Mouse (Mus musculus) megakaryocyte, adult 5-6 weeks (primary cell): ENCODE measurements around the gene Gcgr. TPM values are rescaled to one million over a fixed set of nuclear protein-coding genes. Genes with fewer than 3 reads are reported as not detected.

Source experiments
- ATAC-seq: 2 replicates; pipeline ENCODE4 v1.8.0; 2016; ENCODE audit warnings: mild to moderate bottlenecking, inconsistent platforms; ENCODE audit not compliant: poor library complexity, severe bottlenecking
- total RNA-seq, 2 experiments: library from RNA; stranded (forward) in 1 of 2; stranded (reverse) in 1 of 2; fragments of 153-499, 151-499 nt in 1 of 2; fragments of 221-1000, 200-1000 nt in 1 of 2; gene quantifications; 2 replicates each; pipeline versions ENCODE4 v1.2.3 to v1.2.4; 2015 to 2017

Gcgr gene
- total RNA-seq, 2 experiments from 2014 or later, result not detected

DNA sequence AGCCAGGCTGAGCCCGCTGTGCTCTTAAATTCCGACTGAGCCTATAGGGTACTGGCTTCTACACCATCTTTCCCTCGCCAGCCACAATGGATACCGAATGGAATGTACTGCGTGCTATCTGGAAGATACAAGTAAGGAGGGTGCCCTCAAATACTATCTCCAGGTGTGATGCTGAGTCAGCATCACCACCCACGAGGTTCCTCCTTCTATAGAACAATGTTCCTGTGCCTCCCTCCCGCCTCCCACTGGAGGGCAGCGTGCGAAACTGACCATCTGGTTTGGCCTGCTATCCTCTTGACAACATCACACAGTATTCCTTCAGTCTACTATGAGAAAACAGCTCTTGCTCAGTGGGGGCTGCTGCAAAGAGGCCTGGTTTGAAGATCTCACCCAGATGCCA is 34.6 kb downstream of the Gcgr start:
- ATAC-seq, result no peak

DNA sequence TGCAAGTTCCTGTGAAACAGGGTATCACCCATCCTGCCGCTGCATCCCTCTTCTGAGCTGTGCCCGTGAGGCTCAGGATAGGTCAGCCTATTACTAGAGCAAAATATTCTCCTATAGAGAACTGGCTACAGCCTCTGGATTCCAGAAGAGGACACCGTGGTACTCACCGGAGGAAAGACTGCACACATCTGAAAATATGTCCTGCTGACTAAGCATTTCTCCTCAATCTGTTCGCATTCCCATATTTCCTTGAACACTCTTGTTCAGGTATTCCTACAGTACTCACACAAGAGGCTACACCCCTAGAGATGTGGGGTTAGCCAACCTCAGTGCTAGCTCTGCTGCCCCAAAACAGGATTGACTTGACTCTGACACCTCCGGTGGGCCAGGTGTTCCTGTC is 37.8 kb downstream of the Gcgr start:
- no peak for ATAC-seq

- peak; percentile 33 for ATAC-seq
These were observed 40.6 kb downstream of the Gcgr start for GRCm38 (mm10) chr11:120571122-120571521.

DNA sequence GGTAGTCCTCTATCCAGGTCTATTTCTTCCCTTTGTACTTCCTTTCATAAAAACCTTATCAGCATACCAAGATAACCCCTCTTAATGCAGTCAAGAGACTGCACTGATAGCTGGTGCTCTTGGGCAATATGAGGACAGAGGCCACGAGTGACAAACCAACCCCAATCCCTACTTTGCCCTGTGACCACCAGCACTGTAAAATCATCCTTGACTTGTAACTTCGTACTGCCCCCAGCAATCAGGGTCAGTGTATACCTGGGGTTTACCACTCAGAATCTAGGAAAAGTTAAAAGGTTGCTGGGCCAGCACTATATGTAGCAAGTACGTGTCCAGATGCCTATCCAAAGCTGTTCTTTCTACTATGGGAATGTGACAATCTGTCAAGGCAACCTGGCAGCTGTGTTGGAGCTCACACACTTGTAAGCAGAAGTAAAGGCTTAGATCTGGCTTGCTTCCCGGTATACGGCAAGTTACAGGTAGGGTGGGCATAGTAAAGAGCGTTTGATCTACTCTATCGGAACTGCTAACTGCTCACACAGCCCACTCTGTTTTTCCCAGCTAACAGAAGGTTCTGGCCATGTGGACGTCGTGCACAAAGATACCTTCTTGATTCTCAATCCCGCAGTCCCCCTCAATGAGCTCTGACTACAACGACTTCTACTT is 41.4 kb downstream of the Gcgr start:
- no peak for ATAC-seq

DNA sequence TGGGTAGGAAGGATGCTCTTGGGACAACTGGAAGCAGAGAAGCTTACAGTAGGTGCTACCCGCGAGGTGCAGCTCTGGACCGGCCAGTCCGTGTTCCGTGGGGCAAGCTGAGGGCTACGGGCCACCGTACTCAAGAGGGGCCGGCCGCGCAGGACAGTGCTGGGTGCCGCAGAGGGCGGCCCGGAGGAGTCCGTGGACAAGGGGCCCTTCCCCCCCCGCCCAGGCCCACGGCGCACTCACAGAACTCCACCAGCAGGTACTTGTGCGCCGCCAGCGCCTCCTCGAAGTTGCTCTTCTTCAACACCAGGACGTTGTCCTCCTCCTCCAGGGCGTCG is 41.9 kb downstream of the Gcgr start:
- peak; percentile 1; the same call in 1 of the 2 replicates for ATAC-seq

- ATAC-seq, result peak; percentile 77
These were observed 42.5 kb downstream of the Gcgr start, which contains the start of gene P4hb for GRCm38 (mm10) chr11:120572752-120573584. Gene P4hb, minus strand, starts transcription at chr11:120573253.

DNA sequence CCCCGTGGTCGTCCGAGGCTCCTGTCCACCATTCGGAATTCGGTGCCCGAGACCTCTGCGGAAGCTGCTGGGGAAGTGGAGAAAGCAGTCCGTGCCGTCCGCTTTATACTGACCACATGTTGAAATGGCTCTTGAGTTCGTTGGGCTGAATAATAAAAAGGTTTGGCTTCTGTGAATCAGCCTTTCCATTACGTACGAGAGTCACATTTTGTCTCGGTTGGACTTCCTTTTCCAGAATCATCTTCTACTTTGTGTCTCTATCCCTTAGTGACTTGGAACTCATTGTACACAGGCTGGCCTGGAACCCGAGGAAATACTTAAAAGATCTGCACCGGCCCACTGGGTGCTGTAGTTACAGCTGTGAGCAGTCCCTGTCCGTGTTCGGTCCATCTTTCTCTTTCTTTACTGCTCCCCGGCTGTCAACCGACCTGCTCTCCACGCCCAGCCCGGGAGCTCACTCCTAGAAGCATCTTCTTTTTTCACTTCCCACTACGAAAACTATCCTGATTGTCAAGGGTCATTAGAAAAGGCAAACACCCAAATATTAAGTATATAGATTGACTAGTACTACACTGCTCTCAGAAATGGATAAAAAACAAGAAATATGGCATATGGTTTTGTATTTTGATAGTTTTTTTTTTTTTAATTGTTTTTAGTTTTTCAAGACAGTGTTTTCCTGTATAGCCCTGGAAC is 43.2 kb downstream of the Gcgr start:
- 0 out of 2 replicates have a peak, but pooled peaks have one; percentile 1 for ATAC-seq

DNA sequence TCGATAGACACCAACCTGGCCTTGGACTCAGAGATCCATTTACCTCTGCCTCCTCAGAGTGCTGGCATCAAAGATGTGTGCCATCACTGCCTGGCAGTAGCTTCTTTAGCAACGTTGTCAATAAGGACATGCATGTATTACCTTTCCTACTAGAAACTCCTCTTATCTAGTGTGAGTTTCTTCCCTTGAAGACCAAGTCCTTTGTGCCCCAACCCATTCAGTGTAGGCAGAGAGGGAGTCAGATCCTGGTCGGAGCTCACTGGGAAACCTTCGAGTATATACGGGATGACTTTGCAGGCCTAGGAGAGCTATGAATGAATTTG is 43.7 kb downstream of the Gcgr start:
- ATAC-seq, result no peak

DNA sequence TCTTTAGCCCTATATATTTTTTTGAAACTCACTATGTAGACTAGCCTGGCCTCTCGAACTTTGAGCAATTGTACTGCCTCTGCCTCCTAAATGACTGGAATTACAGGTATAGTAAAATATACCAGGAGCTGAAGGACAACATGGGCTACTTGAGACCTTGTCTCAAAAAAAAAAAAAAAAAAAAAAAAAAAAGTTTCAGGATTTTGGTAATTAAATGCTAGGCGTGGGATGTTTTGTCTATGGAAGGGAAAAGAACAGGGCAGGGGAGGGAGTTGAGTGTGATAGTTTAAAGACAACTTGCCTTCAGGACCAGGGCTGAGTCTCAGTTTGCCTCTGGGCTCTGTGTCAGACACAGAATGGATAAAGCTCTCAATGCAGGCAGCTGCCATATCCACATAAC is 44.5 kb downstream of the Gcgr start:
- no peak for ATAC-seq

DNA sequence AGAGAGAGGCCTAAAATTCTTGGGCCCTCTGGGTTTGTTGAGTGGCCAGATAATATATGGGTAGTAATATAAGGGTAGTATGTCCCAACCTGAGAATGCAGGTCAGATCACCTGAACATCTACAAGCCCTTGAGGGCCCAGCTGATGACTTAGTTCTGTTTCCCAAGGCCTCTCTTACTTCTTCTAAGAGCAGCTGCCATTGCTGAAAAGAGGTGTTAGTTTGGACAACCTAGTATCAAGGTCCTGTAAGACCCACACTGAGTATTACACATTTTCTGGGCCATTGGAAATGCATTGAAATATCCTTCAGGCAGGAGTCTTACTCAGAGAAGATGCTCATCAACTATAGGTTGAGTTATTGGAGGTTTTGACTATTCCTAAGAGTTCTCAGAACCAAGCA is 45.4 kb downstream of the Gcgr start:
- ATAC-seq, result no peak

- ATAC-seq, result no peak
These were observed 46.0 kb downstream of the Gcgr start for GRCm38 (mm10) chr11:120576365-120576981.

GRCm38 (mm10) chr11:120577211-120578023 is 46.9 kb downstream of the Gcgr start:
- ATAC-seq, result no peak

DNA sequence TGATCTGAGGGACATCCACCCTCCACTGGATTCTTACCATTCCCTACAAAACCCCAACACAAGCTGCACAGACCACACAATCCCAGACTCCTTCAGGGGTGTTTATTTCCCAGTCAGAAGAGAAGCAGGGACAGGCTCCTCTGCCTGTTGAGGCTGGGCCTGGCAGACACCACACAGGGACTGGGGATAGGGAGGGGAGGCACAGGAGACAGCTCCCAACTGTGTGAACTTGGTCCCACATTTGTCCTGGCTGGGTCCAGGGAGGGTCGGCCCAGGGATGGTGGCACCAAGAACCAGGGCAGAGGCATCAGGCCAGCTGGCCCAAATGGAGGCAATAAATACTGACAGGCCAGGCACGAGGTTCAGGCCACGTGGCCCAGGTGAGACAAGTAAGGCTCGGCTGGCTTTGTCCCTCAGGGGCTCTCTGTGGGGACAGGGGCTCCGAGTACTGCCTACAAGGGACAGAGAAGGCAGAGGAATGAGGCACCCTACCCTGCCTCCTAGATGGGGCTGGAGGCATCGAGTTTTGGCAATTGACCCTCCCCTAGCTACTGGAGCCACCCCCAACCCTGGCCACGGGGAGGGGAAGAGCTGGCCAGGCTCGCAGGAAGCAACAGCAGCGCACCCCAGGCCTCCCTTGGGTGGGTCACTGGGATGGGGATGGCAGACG is 47.7 kb downstream of the Gcgr start:
- ATAC-seq, result no peak

DNA sequence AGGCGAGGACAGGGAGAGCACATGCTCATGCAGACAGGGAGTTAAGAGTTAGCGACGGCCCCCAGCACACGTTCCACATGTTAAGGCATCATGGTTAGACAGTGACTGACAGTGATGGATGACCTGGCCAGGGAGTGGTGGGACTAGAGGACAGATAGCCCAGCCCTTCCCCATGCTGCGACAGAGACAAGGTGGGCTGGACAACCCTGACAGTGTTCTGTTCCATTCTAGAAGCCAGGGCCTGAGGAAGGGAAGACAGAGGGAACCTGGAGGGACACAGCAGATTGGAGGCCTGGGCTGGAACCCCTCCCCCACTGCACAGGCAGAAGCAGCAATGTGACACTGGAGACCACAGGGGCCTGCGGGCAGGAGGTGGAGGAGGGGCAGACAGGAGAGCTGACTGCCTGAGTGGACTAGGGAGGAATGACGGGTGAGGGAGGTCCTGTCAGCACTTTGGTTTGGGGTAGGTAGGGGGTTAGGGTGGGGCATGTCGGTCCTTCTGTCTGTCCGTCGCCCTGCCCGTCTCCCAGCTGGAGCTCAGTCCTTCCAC is 48.3 kb downstream of the Gcgr start:
- ATAC-seq, result no peak

GRCm38 (mm10) chr11:120579316-120580107 is 49.0 kb downstream of the Gcgr start:
- 0 out of 2 replicates have a peak, but pooled peaks have one; percentile 23 for ATAC-seq

DNA sequence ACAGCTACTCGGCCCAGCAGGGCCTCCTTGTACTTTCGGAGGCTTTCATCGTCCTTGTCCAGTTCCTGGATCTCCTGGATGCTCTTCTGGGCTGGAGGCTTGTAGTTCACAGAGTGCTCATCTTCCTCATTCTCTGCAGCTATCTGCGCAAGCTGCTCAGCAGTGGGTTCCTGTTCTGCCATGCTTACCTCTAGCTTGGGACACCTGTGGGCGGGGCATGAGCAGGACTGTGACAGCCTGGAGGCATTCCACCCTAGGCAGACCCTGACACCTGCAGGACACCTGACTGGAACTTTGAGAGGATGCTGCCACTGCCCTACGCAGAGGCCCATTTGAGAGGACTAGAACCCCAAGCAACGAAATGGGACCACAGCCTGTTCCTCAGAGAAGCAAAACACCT is 49.7 kb downstream of the Gcgr start:
- peak; percentile 71 for ATAC-seq

GRCm38 (mm10) chr11:120580871-120581331 is 50.4 kb downstream of the Gcgr start:
- peak; percentile 43 for ATAC-seq

DNA sequence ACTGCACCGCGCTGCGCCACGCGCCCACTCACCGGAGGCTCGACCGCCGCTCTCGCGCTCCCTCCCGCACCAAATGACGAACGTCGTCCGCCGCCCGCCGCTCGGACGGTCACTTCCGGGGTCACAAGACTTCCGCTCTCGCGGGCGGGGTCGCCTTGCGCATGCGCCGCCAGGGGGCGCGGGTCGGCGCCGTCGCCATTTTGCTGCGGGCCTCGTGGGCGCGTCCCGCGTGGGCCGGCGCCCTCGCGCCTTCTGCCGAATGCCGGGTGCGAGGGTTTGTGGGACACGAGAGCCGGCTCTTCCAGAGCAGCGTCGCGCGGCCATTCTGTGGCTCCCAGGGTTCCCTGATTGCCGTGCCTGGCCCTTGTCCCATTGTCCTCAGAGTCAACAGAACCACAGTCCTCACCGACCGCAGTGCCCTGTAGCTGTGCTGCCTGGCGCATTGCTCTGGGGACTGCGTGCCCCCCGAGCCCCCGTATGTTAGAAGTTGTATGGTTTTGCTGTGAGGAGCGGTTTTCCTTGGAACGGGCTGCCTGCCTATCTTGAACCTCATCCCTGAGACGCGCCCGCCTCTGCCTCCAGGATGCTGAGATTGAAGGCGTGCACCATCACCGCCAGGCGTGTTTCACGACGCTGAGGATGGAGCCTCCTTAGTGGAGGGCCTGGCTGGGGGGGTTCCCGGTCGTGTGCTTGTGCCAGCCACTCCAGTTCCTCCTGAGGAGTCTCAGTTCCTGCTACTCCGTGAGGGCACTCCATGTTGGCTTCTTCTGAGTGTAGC is 51.2 kb downstream of the Gcgr start, which contains the start of gene Arhgdia:
Arhgdia (minus strand) TSS at position 135 of the 778 bp plus-strand sequence.
- peak; percentile 46 for ATAC-seq
